Mouse (Mus musculus) limb, embryonic 15.5 days (tissue): Measurements from ENCODE around the gene Tmco2. TPM values are rescaled to one million over a fixed set of nuclear protein-coding genes. Genes with fewer than 3 reads are reported as not detected.
A peak's percentile ranks its signal among the peaks of the same experiment; 100 is the strongest.
"Not testable (repeated sequence)": the region's sequence is repeated elsewhere in the genome, so short reads cannot be mapped to it uniquely, and the experiment has no call there.

Experiments used
- ATAC-seq: fragments of 200-750 bp; cut with Nextera tagmentation; 2 replicates; pipeline ENCODE4 v1.8.0; 2017; ENCODE audit warnings: low read depth, moderate TSS enrichment; ENCODE audit not compliant: insufficient number of reproducible peaks, low FRiP score, low TSS enrichment
- H3K27ac ChIP-seq: fragments of 300-500 bp; sonication (generic); 2 replicates; pipeline ENCODE4 v1.5.1; 2015; ENCODE audit warnings: moderate library complexity, mild to moderate bottlenecking, inconsistent platforms
- H3K27me3 ChIP-seq: fragments of 300-500 bp; sonication (generic); 2 replicates; pipeline ENCODE4 v1.6.1; 2015; ENCODE audit warnings: inconsistent platforms
- H3K36me3 ChIP-seq: fragments of 300-500 bp; sonication (generic); 2 replicates; pipeline ENCODE4 v1.6.1; 2015; ENCODE audit warnings: inconsistent platforms
- H3K4me1 ChIP-seq: fragments of 300-500 bp; sonication (generic); 2 replicates; pipeline ENCODE4 v1.6.1; 2015; ENCODE audit warnings: inconsistent platforms
- H3K4me2 ChIP-seq: fragments of 300-500 bp; sonication (generic); 2 replicates; pipeline ENCODE4 v1.6.1; 2015; ENCODE audit warnings: mild to moderate bottlenecking, inconsistent platforms
- H3K4me3 ChIP-seq: fragments of 300-500 bp; sonication (generic); 2 replicates; pipeline ENCODE4 v1.5.1; 2015; ENCODE audit warnings: mild to moderate bottlenecking, inconsistent platforms
- H3K9ac ChIP-seq: fragments of 300-500 bp; sonication (generic); 2 replicates; pipeline ENCODE4 v1.6.1; 2015; ENCODE audit warnings: inconsistent platforms
- H3K9me3 ChIP-seq: fragments of 300-500 bp; sonication (generic); 2 replicates; pipeline ENCODE4 v1.6.1; 2016; ENCODE audit warnings: inconsistent platforms
- WGBS: fragments of 180-500 bp; shearing (Covaris S2); methylation state at CpG from one replicate; pipeline ENCODE4 v1.1.7; 2015; 5-methylcytosine and 5-hydroxymethylcytosine counted together
- polyA plus RNA-seq: library from polyadenylated mRNA; unstranded; fragments of >200 nt; fragmentation: Nextera tagmentation; extraction: Ambion mirVana; gene quantifications from 2 replicates; pipeline ENCODE4 v1.2.1, GENCODE M21; 2015

Tmco2 gene
- not detected in 2 replicates for polyA plus RNA-seq

GRCm38 (mm10) chr4:121109126-121109525 lies at the start of gene Tmco2:
TSS of gene Tmco2 (minus strand) at chr4:121109226.
- Histone ChIP-seq H3K36me3 (no peaks in the 10 kb centered on the region), H3K9me3 (no peaks in the 10 kb centered on the region), H3K4me2 (no peak within 1 kb of the TSS), H3K9ac (no peak within 1 kb of the TSS), H3K27ac (no peak within 1 kb of the TSS), H3K4me3 (no peak within 1 kb of the TSS), H3K4me1 (no peaks in the 10 kb centered on the region), H3K27me3 (no peaks in the 10 kb centered on the region)
- WGBS: 87% methylated on average over 2 of the region's 2 CpGs
- ATAC-seq: no peak

GRCm38 (mm10) chr4:121103304-121103703 lies 5.7 kb downstream of the Tmco2 start:
- H3K4me1 ChIP-seq: no peaks in the 10 kb centered on the region
- no peak overlapping the region for H3K4me3 ChIP-seq
- no peaks in the 10 kb centered on the region for H3K27me3 ChIP-seq
- WGBS: 87% methylated on average over 4 of the region's 4 CpGs
- H3K9ac ChIP-seq: no peak overlapping the region
- H3K9me3 ChIP-seq: no peaks in the 10 kb centered on the region
- ATAC-seq: no peak
- no peaks in the 10 kb centered on the region for H3K36me3 ChIP-seq
- H3K4me2 ChIP-seq: no peak overlapping the region
- no peak overlapping the region for H3K27ac ChIP-seq

DNA sequence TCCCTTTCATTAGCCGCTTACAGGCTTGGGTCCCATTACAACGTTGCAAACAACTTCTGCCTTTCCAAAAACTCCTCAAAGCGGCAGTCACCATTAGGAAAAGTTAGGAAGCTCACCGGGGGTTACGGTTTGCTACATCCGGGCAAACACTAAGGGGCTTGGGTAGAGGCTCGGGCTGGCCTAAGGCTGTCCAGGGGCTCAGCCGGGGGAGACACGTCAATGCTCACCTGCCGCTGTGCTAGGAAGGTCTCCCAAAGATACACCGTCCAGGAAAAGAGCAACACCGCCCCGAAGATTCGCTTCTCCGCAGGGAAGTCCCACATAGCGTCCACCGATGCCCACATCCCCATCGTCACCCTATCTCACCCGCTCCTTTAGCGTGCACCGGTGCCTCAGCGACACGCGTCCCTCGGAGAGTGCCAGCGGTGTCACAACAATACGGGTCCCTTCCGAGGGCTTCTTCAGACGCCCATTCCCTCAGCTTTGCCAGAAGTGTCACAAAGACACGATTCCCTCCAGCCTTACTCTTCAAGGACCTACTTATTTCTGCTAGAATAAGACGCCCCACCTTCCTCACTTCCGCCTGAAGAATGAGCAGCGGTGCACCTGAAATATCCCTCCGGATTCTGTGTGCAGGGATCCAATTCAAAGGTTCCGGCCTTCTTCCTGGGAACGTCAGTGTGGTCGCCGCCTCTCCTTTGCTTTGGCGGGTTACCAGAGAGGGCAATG lies 11.2 kb downstream of the Tmco2 start, which contains the start of gene Zmpste24:
Zmpste24 (minus strand) TSS at position 592 of the 729 bp plus-strand sequence.
- WGBS: under 1% methylated on average over 39 of the region's 39 CpGs
- ATAC-seq: peak; percentile 65

GRCm38 (mm10) chr4:121090211-121090610 lies 18.8 kb downstream of the Tmco2 start:
- Histone ChIP-seq H3K27ac (no peak overlapping the region), H3K9me3 (no peaks in the 10 kb centered on the region), H3K4me1 (no peaks in the 10 kb centered on the region), H3K36me3 (peaks cover 70% of the 10 kb centered on the region), H3K9ac (no peak overlapping the region), H3K4me2 (no peak overlapping the region), H3K4me3 (no peak overlapping the region), H3K27me3 (no peaks in the 10 kb centered on the region)
- ATAC-seq: no peak
- 89% methylated on average over 4 of the region's 4 CpGs for WGBS

More for the DNA sequence above, 11.2 kb downstream of the Tmco2 start, which contains the start of gene Zmpste24:
- peaks cover 3% of the 10 kb centered on the region; the same call in 1 of the 2 replicates for H3K4me1 ChIP-seq
- H3K4me3 ChIP-seq: peak within 1 kb of the TSS; percentile 80
- no peaks in the 10 kb centered on the region for H3K27me3 ChIP-seq
- H3K9me3 ChIP-seq: no peaks in the 10 kb centered on the region
- H3K27ac ChIP-seq: peak within 1 kb of the TSS; percentile 67
- H3K4me2 ChIP-seq: peak within 1 kb of the TSS; percentile 50
- H3K9ac ChIP-seq: peak within 1 kb of the TSS; percentile 70
- peaks cover 26% of the 10 kb centered on the region for H3K36me3 ChIP-seq

DNA sequence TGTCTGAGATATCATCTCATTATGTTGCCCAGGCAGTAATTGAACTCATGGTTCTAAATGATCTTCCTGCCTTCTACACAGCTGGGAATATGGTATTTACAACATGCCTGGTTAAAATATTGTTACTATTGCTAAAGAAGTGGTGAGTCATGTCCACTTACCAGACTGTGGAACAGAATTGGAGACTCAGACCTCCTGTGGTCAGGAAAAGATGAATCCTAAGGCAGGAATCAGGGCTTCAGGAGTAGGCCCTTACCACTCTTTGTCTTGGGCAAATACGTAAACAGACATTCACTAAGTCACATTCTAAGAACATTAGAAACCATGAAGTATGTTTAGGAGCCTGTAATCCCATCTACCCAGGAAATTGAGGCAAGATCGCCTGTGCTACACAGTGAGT lies 20.3 kb downstream of the Tmco2 start:
- H3K4me3 ChIP-seq: no peak overlapping the region
- H3K4me2 ChIP-seq: no peak overlapping the region
- 92% methylated on average over 2 of the region's 2 CpGs for WGBS
- peaks cover 67% of the 10 kb centered on the region for H3K36me3 ChIP-seq
- ATAC-seq: no peak
- H3K9ac ChIP-seq: no peak overlapping the region
- H3K9me3 ChIP-seq: no peaks in the 10 kb centered on the region
- H3K4me1 ChIP-seq: no peaks in the 10 kb centered on the region
- no peak overlapping the region for H3K27ac ChIP-seq
- no peaks in the 10 kb centered on the region for H3K27me3 ChIP-seq

DNA sequence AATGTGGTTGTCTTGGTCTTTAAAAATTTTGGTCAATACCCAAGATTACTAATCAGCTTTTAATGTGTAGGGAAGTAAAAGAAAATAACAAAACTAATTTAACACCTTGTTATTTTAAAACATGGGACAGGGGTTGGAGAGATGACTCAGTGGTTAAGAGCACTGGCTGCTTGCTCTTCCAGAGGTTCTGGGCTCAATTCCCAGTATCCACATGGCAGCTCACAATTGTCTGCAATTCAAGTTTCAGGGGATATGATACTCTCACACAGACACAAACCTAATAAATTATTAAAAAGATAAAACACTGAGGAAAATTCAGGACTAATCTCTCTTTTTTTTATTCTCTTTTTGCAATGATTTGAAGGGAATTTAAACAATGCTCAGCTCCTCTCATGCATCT lies 24.5 kb downstream of the Tmco2 start:
- ATAC-seq: no peak
- no peaks in the 10 kb centered on the region for H3K27me3 ChIP-seq
- H3K4me3 ChIP-seq: no peak overlapping the region
- H3K4me2 ChIP-seq: no peak overlapping the region
- H3K27ac ChIP-seq: no peak overlapping the region
- H3K4me1 ChIP-seq: no peaks in the 10 kb centered on the region
- H3K9ac ChIP-seq: no peak overlapping the region
- peaks cover 72% of the 10 kb centered on the region for H3K36me3 ChIP-seq
- no peaks in the 10 kb centered on the region for H3K9me3 ChIP-seq

DNA sequence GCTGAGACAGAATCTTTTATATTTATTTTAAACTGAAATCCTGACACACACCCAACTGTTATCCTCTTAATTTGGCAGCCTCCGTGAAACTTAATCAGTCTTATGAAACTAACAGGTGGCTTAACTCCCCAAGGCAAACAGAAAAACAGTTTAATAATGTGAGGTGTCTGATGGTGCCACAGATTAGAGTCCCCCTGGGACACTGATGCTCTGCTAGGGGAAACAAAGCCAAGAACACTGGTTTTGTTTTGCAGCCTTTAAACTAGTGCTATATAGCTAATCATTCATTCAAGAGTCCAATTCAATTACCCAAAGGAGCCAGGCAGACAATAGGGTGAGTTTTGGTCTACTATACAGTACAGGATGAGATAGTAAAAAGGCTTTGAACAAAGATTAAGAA lies 28.6 kb downstream of the Tmco2 start:
- Histone ChIP-seq H3K27me3 (no peaks in the 10 kb centered on the region), H3K4me3 (no peak overlapping the region), H3K9me3 (no peaks in the 10 kb centered on the region), H3K9ac (no peak overlapping the region), H3K4me1 (no peaks in the 10 kb centered on the region), H3K4me2 (no peak overlapping the region), H3K36me3 (peaks cover 77% of the 10 kb centered on the region), H3K27ac (no peak overlapping the region)
- ATAC-seq: no peak
- WGBS: 92% methylated on average over 1 of the region's 1 CpGs

DNA sequence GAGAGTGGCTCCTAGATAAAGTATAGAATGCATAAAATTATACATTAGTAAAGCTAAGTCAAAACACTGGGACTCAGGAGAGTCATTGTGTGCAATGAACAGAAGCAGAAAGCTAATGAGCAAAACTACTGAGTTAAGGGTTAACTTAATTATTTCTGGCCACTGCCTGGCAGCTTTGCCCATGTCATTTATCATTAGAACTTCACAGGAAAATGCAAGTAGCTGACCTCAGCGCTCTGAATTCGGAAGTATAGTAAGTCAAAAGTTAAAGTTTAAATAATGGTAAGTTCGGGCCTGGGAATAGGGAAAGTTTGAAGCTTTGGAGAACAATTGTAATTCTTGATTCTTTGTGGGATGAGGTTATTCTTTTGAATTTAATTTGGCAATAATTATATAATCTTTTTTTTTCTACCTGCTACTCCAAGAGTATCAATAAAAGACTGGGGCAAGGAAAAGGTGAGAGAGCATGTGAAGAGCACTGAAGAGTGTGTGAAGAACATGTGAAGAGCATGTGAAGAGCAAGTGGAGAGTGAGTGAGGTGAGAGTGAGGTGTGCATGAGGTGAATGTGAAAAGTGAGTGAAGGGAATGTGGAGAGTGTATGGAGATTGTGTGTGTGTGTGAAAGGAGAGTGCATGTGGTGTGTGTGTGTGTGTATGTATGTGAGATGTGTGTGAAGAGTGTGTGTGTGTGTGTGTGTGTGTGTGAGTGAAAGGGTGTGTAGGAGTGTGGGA lies 30.9 kb downstream of the Tmco2 start:
- Histone ChIP-seq H3K27me3 (no peaks in the 10 kb centered on the region), H3K4me3 (no peak overlapping the region), H3K9me3 (no peaks in the 10 kb centered on the region), H3K4me1 (no peaks in the 10 kb centered on the region), H3K4me2 (no peak overlapping the region), H3K27ac (no peak overlapping the region), H3K9ac (no peak overlapping the region), H3K36me3 (peaks cover 73% of the 10 kb centered on the region)
- whole genome bisulfite sequencing: 79% methylated on average over 3 of the region's 3 CpGs
- ATAC-seq: no peak

- Histone ChIP-seq H3K4me2 (no peak overlapping the region), H3K36me3 (peaks cover 46% of the 10 kb centered on the region), H3K27ac (no peak overlapping the region), H3K9ac (no peak overlapping the region), H3K9me3 (no peaks in the 10 kb centered on the region), H3K27me3 (no peaks in the 10 kb centered on the region), H3K4me3 (no peak overlapping the region), H3K4me1 (no peaks in the 10 kb centered on the region)
- ATAC-seq: no peak
- 83% methylated on average over 4 of the region's 4 CpGs for WGBS
Measured at GRCm38 (mm10) chr4:121074250-121074649, 34.8 kb downstream of the Tmco2 start.

DNA sequence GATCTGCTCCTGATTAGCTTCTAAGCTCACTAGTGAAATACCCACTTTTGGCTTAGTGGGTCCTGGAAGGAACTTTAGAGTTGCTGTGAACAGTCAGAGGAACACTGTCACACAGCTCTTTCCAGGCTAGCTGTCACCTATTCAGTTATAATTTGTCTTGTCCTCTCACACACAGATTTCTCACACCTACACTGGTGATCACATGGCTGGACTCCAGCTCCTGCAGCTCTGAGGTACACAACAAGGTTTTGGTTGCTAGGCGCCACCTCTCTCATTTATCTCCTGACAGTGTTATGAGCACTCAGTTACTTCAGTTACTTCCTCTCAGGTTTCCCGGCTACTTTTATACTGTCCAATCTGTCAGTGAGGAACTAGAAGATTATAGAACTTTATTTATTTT lies 43.7 kb downstream of the Tmco2 start:
- ATAC-seq: no peak
- H3K4me3 ChIP-seq: no peak overlapping the region
- H3K9me3 ChIP-seq: no peaks in the 10 kb centered on the region
- no peak overlapping the region for H3K27ac ChIP-seq
- 79% methylated on average over 2 of the region's 2 CpGs for WGBS
- no peaks in the 10 kb centered on the region for H3K27me3 ChIP-seq
- no peaks in the 10 kb centered on the region for H3K4me1 ChIP-seq
- H3K36me3 ChIP-seq: peaks cover 47% of the 10 kb centered on the region
- H3K4me2 ChIP-seq: no peak overlapping the region
- no peak overlapping the region for H3K9ac ChIP-seq

DNA sequence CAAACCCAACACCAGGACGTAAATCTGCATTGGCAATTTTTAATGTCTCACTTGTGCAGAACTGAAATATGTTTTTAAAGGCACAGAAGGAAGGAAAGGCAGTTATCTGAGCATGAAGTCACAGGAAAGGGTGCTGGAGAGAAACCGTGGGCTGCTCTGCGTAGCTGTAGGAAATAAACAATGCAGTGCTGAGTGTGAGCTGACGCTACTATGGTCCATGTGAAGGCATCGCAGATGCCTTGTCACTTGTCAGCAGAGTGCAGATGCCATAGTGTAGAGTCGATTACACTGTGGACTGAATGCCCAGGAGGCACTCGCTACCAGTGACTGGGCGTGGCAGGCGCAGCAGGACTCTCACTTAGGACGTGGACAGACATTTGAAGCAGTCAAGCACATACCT lies 49.8 kb downstream of the Tmco2 start:
- not testable (repeated sequence) for H3K27me3 ChIP-seq, ATAC-seq, H3K9ac ChIP-seq, H3K9me3 ChIP-seq, H3K4me2 ChIP-seq, H3K4me3 ChIP-seq, H3K4me1 ChIP-seq, H3K27ac ChIP-seq
- H3K36me3 ChIP-seq: peaks cover 22% of the 10 kb centered on the region
- WGBS: 83% methylated on average over 10 of the region's 10 CpGs

- peaks cover 28% of the 10 kb centered on the region for H3K36me3 ChIP-seq
- ATAC-seq: no peak
- no peaks in the 10 kb centered on the region for H3K9me3 ChIP-seq
- H3K4me3 ChIP-seq: no peak overlapping the region
- H3K27me3 ChIP-seq: peaks cover 15% of the 10 kb centered on the region
- no peak overlapping the region for H3K27ac ChIP-seq
- 70% methylated on average over 2 of the region's 2 CpGs for WGBS
- H3K9ac ChIP-seq: no peak overlapping the region
- H3K4me2 ChIP-seq: no peak overlapping the region
- H3K4me1 ChIP-seq: peaks cover 11% of the 10 kb centered on the region; the same call in 1 of the 2 replicates
Measured at GRCm38 (mm10) chr4:121057032-121057431, 52.0 kb downstream of the Tmco2 start.
